Mouse (Mus musculus): ENCODE results near the gene Hist1h2be.
A peak's percentile ranks its signal among the peaks of the same experiment; 100 is the strongest.
"Not testable (repeated sequence)": the region's sequence is repeated elsewhere in the genome, so short reads cannot be mapped to it uniquely, and the experiment has no call there.

Hist1h2be gene

GRCm38 (mm10) chr13:23591886-23592285 is 29.0 kb downstream of the Hist1h2be start:
- DNase-seq (ENCODE audit: low spot score in 2 of 2) = not testable (repeated sequence)

- no peak for DNase-seq (ENCODE audit: low spot score in 2 of 2)
These were observed 29.7 kb downstream of the Hist1h2be start for GRCm38 (mm10) chr13:23591206-23591605.

GRCm38 (mm10) chr13:23586940-23587225 is 34.0 kb downstream of the Hist1h2be start:
- DNase-seq (ENCODE audit: low spot score in 2 of 2) = no peak

- DNase-seq (ENCODE audit: low spot score in 2 of 2) = no peak
These were observed 34.6 kb downstream of the Hist1h2be start for GRCm38 (mm10) chr13:23586099-23586939.

GRCm38 (mm10) chr13:23585442-23586098 is 35.4 kb downstream of the Hist1h2be start:
- DNase-seq (ENCODE audit: low spot score in 2 of 2) = peak; percentile 80 to 84

GRCm38 (mm10) chr13:23585029-23585441 is 35.9 kb downstream of the Hist1h2be start:
- peak; percentile 76 to 77 for DNase-seq (ENCODE audit: low spot score in 2 of 2)

GRCm38 (mm10) chr13:23584331-23584730 is 36.6 kb downstream of the Hist1h2be start:
- DNase-seq (ENCODE audit: low spot score in 2 of 2) = no peak

- DNase-seq (ENCODE audit: low spot score in 2 of 2) = no peak
These were observed 37.4 kb downstream of the Hist1h2be start for GRCm38 (mm10) chr13:23583387-23584068.

GRCm38 (mm10) chr13:23582219-23583056 is 38.5 kb downstream of the Hist1h2be start:
- no peak for DNase-seq (ENCODE audit: low spot score in 2 of 2)

- DNase-seq (ENCODE audit: low spot score in 2 of 2) = peak; percentile 98 to 99
These were observed 39.3 kb downstream of the Hist1h2be start, which contains the start of gene Hist1h4d for GRCm38 (mm10) chr13:23581408-23582218. TSS of gene Hist1h4d (plus strand) at chr13:23581598.

GRCm38 (mm10) chr13:23577835-23578234 is 43.1 kb downstream of the Hist1h2be start:
- no peak for DNase-seq (ENCODE audit: low spot score in 2 of 2)

GRCm38 (mm10) chr13:23576906-23577639 is 43.9 kb downstream of the Hist1h2be start:
- no peak for DNase-seq (ENCODE audit: low spot score in 2 of 2)

- DNase-seq (ENCODE audit: low spot score in 2 of 2) = no peak
These were observed 44.5 kb downstream of the Hist1h2be start for GRCm38 (mm10) chr13:23576351-23576881.

GRCm38 (mm10) chr13:23575864-23576313 is 45.0 kb downstream of the Hist1h2be start:
- DNase-seq (ENCODE audit: low spot score in 2 of 2) = not testable (repeated sequence)

- DNase-seq (ENCODE audit: low spot score in 2 of 2) = peak; percentile 38 to 80
These were observed 45.6 kb downstream of the Hist1h2be start, which contains the start of gene Hist1h3d for GRCm38 (mm10) chr13:23575271-23575851. TSS of gene Hist1h3d (plus strand) at chr13:23575763.

- DNase-seq (ENCODE audit: low spot score in 2 of 2) = not testable (repeated sequence)
These were observed 46.3 kb downstream of the Hist1h2be start for GRCm38 (mm10) chr13:23574546-23575170.

- peak; percentile 96 to 98 for DNase-seq (ENCODE audit: low spot score in 2 of 2)
These were observed 46.9 kb downstream of the Hist1h2be start, which contains the start of the genes Hist1h2bf and Hist1h2ad for GRCm38 (mm10) chr13:23573898-23574524. TSS of gene Hist1h2bf (minus strand) at chr13:23574196. TSS of gene Hist1h2ad (plus strand) at chr13:23574381.

Measured in right cerebral cortex, postnatal 10 days (tissue).